In the genomic region with DNA sequence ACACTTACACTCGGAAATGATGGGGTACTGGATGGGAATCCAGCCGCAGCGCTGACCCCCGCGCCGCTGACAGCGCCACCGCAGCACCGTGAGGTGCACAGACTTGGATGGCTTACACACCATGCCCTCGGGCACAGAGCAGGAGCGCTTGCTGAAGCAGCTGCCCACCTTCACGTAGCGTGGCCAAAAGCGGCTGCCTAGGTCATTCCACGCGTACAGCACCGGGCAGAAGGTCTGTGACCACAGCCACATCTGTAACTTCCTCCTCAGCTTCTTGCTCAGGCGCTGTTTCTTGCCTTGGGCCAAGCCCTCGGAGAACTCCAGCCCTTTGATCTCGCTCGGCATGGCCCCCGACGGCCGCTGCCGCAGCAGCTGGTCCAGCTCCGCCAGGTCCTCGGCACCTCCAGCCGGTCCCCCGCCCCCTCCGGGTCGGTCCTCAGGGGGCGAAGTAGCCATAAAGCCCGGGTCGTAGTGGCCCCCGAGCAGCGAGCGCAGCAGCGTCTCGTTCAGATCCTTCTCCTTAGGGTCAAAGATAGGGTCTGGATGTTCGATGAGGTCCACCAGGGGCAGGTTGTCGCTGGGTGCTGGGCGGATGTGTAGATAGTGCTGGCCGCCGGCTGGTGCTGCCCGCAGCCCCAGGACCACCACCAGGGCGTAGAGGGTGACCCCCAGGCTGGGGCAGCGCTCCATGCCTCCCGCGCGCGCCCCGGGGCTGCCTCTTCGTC, we compare ENCODE assay signal across 8 mouse cellular contexts. TPM values are rescaled to one million over a fixed set of nuclear protein-coding genes. Genes with fewer than 3 reads are reported as not detected.
DNase-seq lines count a peak whose midpoint lies in the region; ATAC-seq and TF ChIP-seq lines count a peak whose summit lies in the region.

No protein-coding gene starts in this region.

- H3K27ac ChIP-seq in heart, embryonic 11.5 days (ENCODE audit: low read depth, low read length), result peak overlapping the region; percentile 84
- H3K27ac ChIP-seq in midbrain, embryonic 12.5 days (replicated peaks), result peak overlapping the region; percentile 93
- peak overlapping the region; percentile 67 for H3K27ac ChIP-seq in stomach, postnatal 0 days (replicated peaks)

- peak; percentile 5 for DNase-seq in CD4-positive, CD25-positive, alpha-beta regulatory T cell, adult 2 months (ENCODE audit: low read depth, low spot score)
- peak; percentile 4 for DNase-seq in layer of hippocampus, adult 9-11 months
- peak; percentile 21 for DNase-seq in stomach, postnatal 0 days (ENCODE audit: low spot score)

- peak overlapping the region; percentile 90 for H3K4me2 ChIP-seq in heart, embryonic 11.5 days
- peak overlapping the region; percentile 90 for H3K4me2 ChIP-seq in midbrain, embryonic 12.5 days (replicated peaks)
- peak overlapping the region; percentile 95 for H3K4me2 ChIP-seq in stomach, postnatal 0 days (replicated peaks; ENCODE audit: low read depth)

- under 1% methylated on average over 51 of the region's 53 CpGs for WGBS in heart, embryonic 11.5 days (ENCODE audit: insufficient replicate concordance)
- WGBS in midbrain, embryonic 12.5 days, result under 1% methylated on average over 53 of the region's 53 CpGs
- 1% methylated on average over 53 of the region's 53 CpGs for WGBS in stomach, postnatal 0 days

- peak overlapping the region; percentile 75 for H3K9ac ChIP-seq in heart, embryonic 11.5 days (ENCODE audit: low read depth, low read length)
- H3K9ac ChIP-seq in midbrain, embryonic 12.5 days (replicated peaks), result peak overlapping the region; percentile 76
- H3K9ac ChIP-seq in stomach, postnatal 0 days (ENCODE audit: low read length), result peak overlapping the region; percentile 54

- H3K4me1 ChIP-seq in megakaryocyte, embryonic 14.5 days, result peaks cover 28% of the 10 kb centered on the region
- H3K4me1 ChIP-seq in heart, embryonic 11.5 days (ENCODE audit: control insufficient read depth, insufficient read depth, low read length), result peaks cover 10% of the 10 kb centered on the region
- H3K4me1 ChIP-seq in midbrain, embryonic 12.5 days, result peaks cover 36% of the 10 kb centered on the region
- H3K4me1 ChIP-seq in stomach, postnatal 0 days (replicated peaks; ENCODE audit: control insufficient read depth, insufficient read depth), result no peaks in the 10 kb centered on the region; the same call in 1 of the 2 replicates

- no peak; the same call in 1 of the 2 replicates for TF ChIP-seq CTCF in stomach, postnatal 0 days (IDR thresholded peaks at IDR 0.05; ENCODE audit: low read depth)

- no peak for TF ChIP-seq EP300 in stomach, postnatal 0 days (optimal IDR thresholded peaks at IDR 0.05)

- H3K9me3 ChIP-seq in megakaryocyte, embryonic 14.5 days, result peaks cover 13% of the 10 kb centered on the region; the same call in 1 of the 2 replicates
- peaks cover 3% of the 10 kb centered on the region; the same call in 1 of the 2 replicates for H3K9me3 ChIP-seq in heart, embryonic 11.5 days (replicated peaks; ENCODE audit: control insufficient read depth, low read length)
- H3K9me3 ChIP-seq in midbrain, embryonic 12.5 days, result 0 out of 2 replicates have a peak, but pooled peaks cover 1% of the 10 kb centered on the region
- no peaks in the 10 kb centered on the region for H3K9me3 ChIP-seq in stomach, postnatal 0 days (ENCODE audit: control insufficient read depth, low read length)

- no peaks in the 10 kb centered on the region for H3K36me3 ChIP-seq in megakaryocyte, embryonic 14.5 days (replicated peaks; ENCODE audit: low read length)
- H3K36me3 ChIP-seq in heart, embryonic 11.5 days (ENCODE audit: control insufficient read depth, insufficient read depth, low read length), result 0 out of 2 replicates have a peak, but pooled peaks cover 2% of the 10 kb centered on the region
- 0 out of 2 replicates have a peak, but pooled peaks cover 1% of the 10 kb centered on the region for H3K36me3 ChIP-seq in midbrain, embryonic 12.5 days
- no peaks in the 10 kb centered on the region for H3K36me3 ChIP-seq in stomach, postnatal 0 days (ENCODE audit: control insufficient read depth, insufficient read depth, low read length)

- ATAC-seq in CD4-positive, CD25-positive, alpha-beta regulatory T cell, adult 4 months, result no peak
- no peak for ATAC-seq in megakaryocyte, adult 5-6 weeks (ENCODE audit: poor library complexity, severe bottlenecking)
- ATAC-seq in heart, embryonic 11.5 days (replicated peaks; ENCODE audit: insufficient number of reproducible peaks, low FRiP score, low TSS enrichment), result 0 out of 2 replicates have a peak, but pooled peaks have one; percentile 6
- no peak for ATAC-seq in midbrain, embryonic 12.5 days (ENCODE audit: low FRiP score, low read depth)
- no peak for ATAC-seq in stomach, postnatal 0 days (ENCODE audit: low FRiP score, low TSS enrichment)

- H3K4me3 ChIP-seq in megakaryocyte, embryonic 14.5 days (replicated peaks), result peak overlapping the region; percentile 87
- H3K4me3 ChIP-seq in heart, embryonic 11.5 days (ENCODE audit: low read depth, low read length), result peak overlapping the region; percentile 73
- peak overlapping the region; percentile 70 for H3K4me3 ChIP-seq in midbrain, embryonic 12.5 days
- H3K4me3 ChIP-seq in stomach, postnatal 0 days (ENCODE audit: low read depth, low read length), result peak overlapping the region; percentile 60

- H3K27me3 ChIP-seq in megakaryocyte, embryonic 14.5 days (replicated peaks), result peaks cover 83% of the 10 kb centered on the region
- peaks cover 20% of the 10 kb centered on the region for H3K27me3 ChIP-seq in heart, embryonic 11.5 days (ENCODE audit: control insufficient read depth, insufficient read depth, low read length)
- H3K27me3 ChIP-seq in midbrain, embryonic 12.5 days, result peaks cover 15% of the 10 kb centered on the region
- 0 out of 2 replicates have a peak, but pooled peaks cover 4% of the 10 kb centered on the region for H3K27me3 ChIP-seq in stomach, postnatal 0 days (ENCODE audit: control insufficient read depth, insufficient read depth, low read length)

RNA-seq across cellular contexts. Expression of gene Nog, which starts 0.6 kb away (rescaled TPM):
- polyA plus RNA-seq in CD4-positive, CD25-positive, alpha-beta regulatory T cell, adult 4 months (2017; shearing (Covaris generic)), result not detected
- polyA plus RNA-seq in megakaryocyte, embryonic 14.5 days (2012; ENCODE audit: insufficient read depth, low replicate concordance), result 0.13 and 8.8 TPM in 2 replicates
- not detected in 2 replicates for total RNA-seq in megakaryocyte, adult 5-6 weeks (2015)
- not detected in 2 replicates for total RNA-seq in megakaryocyte, adult 5-6 weeks (2017)
- 1.4 and 1.9 TPM in 2 replicates for polyA plus RNA-seq in heart, embryonic 11.5 days (2014; fragmentation: Nextera tagmentation; extraction: Ambion mirVana)
- 6.0 and 6.3 TPM in 2 replicates for polyA plus RNA-seq in midbrain, embryonic 12.5 days (2016; fragmentation: Nextera tagmentation; extraction: Ambion mirVana)
- 1.7 TPM in 2 replicates for polyA plus RNA-seq in stomach, postnatal 0 days (2015; fragmentation: Nextera tagmentation; extraction: Ambion mirVana)
